Mouse (Mus musculus) c-Kit-positive CD71-positive TER-119-negative erythroid progenitor cells, embryonic 14.5 days (primary cell): ENCODE measurements around the gene Tgfbr2.

Source experiments
- DNase-seq: peaks from one replicate; pipeline ENCODE4 v3.0.0-alpha.2; 2013; ENCODE audit warnings: low read depth

The Tgfbr2 gene

DNA sequence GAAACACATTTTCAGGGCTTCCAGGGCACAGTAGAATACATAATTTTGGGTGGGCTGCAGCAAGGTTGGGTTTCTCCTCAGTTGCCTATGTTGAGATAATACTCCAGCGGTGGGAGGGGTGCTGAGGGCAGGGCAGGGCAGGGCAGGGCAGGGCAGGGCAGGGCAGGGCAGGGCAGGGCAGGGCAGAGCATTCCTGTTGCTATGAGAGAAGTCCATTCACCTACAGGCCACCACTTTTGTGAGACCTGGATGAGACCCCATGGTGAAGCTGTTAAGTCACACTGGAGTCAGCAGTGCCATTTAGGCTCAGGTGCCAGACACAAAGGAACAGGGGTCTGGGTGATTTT, 18.3 kb upstream of the Tgfbr2 start:
- DNase-seq = no peak

DNA sequence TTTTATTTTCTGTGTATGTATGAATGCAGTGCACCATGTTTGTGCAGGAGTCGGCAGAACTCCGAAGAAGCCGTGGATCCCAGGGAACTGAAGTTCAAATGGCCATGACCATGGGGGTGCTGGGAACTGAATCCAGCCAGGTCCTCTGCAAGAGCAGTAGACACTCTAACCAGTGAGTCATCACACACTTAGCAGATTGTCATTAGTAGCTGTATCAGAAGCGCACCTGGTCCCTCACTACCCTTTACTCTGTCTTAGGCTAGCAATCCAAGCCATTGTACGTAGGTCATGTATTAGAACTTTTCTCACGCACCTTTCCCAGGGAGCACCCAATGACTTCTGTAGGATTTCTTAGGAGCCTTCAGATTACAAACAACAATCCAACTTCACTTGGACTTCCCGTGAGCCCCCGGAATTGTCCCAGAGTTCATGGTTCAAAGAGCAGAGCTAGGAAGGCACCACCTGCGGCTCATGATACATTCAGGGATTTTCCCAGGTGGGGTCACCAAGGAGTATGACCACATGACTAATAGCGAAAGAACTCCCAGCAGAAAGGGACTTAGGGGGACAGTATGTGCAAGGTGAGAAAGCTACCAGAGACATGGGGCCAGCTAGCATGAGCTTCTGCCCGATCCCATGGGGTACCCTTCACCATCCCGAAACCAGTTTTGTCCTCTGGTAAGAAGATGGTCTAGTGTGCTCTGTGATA, 17.8 kb upstream of the Tgfbr2 start:
- no peak for DNase-seq

DNA sequence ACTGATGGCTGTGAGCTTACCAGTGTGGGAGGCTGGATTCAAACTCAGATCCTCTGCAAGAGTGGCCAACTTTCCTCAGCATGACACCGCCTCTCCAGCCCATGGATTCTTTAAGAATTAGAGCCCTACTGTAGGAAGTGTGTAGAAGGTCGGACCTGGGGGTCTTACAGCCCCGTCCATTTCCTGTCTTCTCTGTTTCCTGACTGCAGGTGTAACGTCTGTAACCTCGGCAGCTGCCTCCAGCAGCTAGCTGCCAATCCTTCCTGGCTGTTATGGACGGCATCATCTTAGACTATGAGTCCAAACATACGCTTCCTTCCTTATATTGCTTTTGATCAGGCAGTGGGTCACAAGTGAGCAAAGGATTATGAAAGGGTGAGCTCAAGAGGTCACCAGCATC, 17.1 kb upstream of the Tgfbr2 start:
- no peak for DNase-seq

DNA sequence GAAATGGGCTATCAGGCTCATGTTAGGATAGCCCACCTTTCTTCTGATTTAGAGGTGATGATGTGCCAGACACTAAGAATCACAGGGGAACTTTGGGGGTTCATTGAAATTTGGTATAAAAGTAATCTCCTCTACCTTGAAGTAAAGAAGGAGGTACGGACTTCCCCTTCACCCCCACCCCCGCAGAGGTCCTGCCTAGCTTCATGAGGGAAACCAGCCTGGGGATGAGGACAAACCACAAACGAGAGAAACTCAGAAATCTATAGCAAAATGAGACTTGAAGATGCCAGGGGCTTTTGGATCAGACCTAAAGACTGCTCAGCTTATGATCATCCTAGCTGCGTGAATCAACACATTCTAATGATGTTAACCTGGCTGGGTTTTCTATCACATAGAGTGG, 14.7 kb upstream of the Tgfbr2 start:
- DNase-seq = no peak

DNA sequence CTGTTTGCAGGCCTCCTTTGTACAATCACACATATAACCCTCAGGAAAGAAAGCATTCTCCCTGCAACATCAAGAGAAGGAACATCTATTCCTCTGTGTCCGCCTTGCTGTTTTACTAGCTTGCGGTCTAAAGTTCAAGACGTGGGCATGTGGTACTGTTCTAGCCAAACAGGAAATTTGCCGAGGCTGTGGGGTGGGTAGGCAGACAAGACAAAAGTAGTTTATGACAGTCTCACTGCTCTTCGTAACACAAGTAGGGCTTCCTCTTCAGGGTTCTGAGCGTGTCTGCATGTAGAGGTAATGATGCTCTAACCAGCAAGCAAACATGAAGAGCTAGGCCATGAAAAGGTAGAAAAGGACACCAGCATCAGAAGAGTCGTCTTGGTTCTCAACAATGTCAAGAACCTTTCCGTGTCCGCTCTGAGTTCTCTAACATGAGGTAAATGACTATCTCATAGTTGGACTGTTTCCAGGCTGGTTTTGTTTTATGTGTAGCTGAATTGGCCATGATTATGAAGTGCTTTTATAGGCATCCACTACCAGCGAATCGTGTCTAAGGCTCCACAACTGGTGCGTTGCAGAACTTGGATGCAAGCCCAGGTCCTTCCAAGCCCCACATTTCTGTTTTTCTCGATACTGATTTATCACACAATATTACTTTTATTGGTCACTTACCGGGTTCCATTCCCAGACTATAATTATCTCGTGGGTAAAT, 13.9 kb upstream of the Tgfbr2 start:
- DNase-seq = no peak

DNA sequence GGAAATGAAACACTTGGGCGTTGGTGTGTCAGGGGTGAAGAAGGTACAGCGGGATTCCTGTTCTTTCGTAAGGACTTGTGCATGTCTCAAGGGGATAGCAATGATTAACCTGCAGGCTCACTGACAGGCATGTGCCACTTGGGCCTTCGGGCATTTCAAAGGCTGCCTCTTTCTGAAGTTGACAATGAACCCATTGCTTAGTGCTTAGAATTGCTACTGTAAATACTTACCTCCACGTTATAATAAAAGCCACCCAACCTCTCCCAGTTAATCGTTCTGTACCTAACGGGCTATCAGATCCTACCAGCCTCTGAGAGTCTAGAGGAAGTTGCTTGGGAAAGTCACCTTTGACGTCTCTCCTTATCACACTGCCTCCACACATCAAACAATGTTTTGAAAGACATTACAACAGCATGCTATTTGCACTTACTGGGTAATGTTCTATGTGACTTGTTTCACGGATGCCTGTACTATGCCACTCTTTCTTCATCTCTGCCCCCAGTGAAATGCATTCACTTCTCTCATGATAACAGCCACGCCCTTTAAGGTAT, 12.1 kb upstream of the Tgfbr2 start:
- no peak for DNase-seq

DNA sequence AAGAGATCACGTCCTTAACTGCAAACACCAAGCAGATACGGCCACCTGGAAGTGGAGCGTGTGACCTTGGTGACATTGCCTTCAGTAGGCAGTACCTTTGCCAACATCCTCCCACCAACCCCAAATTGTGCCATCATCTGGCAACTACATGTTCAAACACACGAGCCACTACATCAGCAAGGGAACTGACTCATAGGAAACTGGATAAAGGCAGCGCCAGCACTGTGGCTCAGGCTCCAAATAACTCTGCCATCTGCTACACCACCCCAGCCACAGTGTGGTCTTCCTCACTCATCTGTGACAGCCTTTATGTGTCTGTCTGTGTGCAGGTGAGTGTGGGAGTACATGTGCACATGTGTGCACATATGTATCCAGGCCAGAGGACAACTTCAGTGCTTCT, 9.7 kb upstream of the Tgfbr2 start:
- no peak for DNase-seq

DNA sequence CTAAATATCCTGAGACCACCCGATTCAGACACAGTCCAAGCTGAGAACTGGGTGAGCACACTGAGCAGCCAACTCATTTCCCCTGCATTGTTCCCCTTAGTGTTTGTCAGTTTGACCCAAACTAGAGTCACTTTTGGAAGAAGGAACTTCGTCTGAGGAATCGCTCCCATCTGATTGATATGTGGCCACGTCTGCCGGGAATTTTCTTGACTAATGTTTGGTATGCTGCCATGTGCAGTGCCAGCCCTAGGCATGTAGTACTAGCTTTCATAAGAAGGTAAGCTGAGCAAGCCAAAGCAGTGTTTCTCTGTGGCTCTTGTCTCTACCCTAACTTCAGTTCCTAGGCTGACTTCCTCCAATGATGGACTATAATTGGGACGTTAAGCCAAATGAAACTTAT, 7.9 kb upstream of the Tgfbr2 start:
- no peak for DNase-seq

DNA sequence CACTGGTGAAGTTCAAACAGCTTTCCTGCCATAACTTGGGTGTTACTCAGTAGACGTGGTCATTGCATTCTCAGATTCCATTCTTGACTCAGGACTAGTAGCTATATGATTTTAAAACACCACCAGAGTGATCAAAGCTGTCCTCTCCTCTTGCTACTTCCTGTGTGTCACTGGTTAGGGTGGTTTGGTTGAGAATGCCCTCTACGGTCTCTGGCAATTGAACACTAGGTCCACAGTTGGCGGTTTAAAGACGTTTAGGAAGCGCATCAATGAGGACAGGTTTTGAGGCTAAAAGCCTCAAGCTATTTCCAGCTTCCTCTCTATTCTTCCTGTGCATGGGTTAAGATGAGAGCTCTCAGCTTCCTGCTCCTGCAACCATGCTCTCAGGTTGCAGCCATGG, 6.4 kb upstream of the Tgfbr2 start:
- DNase-seq = no peak

DNA sequence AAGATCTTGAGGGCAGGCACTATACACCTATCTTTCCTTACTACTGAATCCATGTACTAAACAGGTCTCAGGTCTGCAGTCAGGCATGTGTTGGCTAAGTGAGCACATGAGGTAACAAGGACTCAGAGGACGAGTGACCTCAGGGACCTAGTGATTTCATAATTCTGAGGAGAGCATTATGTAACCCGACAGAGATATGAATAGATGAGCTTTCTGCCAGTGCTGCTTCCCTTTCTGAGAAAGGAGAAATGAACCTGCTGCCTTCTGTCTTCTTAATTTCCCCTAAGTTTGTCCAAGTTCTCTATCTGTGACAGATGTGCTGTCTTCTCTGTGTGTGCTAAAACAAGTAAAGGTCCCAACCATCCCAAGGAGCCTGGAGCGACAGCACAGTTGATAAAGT, 3.0 kb upstream of the Tgfbr2 start:
- no peak for DNase-seq

DNA sequence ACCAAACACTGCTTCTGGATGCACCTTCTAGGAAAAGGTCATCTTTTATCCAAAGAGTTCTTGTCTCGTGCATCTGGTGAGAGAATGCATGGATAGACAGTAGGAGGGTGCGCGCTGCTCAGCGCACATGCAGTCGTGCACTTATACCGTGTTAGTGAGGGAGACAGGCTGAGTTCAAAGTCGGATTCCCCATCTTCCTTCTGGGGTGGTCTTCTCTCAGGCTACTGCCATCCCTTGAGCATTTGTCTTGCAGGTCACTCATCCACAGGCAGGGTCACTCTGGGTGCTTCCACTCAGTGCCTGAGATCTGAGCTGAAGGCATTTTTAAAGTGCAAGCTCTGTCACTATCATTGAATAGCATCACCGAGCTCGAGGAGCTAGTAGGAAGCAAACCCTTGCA, 1.9 kb upstream of the Tgfbr2 start:
- DNase-seq = no peak

DNA sequence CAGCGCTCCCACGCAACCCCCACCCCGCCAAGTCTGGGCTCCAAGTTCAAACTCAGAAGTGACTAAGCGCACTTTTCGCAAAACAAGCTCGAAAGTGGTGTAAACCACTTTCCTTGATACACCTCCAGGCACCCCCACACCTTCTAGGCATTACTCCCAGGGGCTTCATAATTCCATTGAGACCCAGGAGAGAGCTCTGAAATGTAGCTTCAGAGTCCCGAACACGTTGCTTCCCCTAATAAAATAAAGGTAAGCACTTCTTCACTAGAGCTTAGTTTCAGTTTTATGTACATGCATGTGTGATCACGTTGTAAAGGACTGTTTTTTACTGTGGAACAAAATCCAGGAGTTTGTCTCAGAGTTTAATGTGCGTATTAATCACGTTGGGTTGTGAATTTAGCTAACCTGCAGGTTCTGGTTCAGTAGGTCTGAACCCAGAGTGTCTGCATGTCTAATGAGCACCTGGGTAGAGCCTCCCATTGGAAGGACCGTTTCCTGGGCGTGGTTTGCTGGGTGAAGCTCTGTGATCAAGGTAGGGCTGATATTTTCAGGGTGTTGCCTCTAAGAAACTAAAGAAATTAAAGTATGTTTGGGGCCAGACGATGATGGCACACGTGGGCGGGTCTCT, 442 bp upstream of the Tgfbr2 start:
- peak; percentile 71 for DNase-seq

DNA sequence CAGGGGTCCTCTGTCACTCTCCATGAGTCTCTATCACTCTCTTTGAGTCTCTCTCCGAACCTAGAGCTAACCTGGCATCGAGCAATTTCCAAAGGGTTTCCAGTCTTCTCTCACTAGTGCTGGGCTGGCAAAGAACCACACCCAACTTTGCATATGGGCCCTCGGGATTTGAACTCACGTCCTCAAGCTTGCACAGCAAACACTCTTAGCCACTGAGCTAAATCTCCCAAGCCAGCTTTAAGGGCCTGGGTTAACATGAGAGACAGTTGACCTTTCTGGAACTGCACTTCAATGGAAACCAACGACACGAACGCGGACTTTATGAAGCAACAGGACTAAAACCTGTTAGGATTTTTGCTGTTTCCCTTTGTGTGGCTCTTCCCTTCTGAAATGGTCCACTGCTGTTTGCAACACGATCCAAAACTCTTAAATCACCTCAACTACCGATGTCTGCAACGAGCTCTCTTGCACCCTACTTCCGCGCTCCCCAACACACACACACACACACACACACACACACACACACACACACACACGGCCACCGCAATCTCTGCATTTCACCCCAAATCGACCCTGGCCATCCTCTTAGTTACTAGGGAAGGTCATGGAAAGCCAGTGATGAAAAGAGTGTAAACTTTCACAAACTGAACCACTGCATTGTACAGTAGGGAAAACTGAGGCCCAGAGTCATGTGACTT, 1.5 kb downstream of the Tgfbr2 start:
- DNase-seq = no peak

DNA sequence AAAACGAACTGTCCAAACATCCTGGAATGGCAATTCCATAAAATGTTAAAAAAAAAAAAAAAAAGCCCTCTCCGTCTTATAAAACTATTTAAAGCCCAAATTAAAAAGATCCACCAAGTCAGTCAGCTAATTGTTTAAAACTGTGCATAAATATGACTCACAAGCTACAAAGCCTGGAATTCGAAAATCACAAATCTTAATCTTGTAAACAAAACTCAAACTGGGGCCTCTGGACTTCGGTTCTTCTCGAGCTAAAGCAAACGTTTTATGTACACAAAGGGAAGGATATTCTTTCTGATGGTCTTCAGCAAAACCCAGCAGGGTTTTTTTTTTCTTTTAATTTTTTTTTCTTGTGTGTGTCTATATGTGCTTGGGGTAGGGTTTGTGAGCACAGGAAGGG, 2.1 kb downstream of the Tgfbr2 start:
- DNase-seq = no peak

DNA sequence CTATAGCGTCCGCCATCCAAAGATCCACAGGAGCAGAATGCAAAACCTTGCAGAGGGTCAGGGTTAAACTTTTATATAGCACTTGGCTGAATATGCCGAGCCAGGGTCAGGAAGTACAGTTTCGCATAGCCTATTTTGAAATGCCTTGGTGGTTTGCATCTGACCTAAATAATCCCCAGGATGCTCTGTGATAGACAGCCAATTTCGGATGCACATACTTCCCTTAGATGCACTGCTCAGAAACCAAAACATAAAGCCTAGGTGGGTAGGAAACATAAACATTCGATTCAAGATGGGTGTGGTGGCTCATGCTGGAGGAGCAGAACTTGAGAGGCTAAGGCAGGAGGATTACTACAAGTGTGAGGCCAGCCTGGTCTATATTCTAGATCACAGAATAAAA, 6.1 kb downstream of the Tgfbr2 start:
- no peak for DNase-seq

DNA sequence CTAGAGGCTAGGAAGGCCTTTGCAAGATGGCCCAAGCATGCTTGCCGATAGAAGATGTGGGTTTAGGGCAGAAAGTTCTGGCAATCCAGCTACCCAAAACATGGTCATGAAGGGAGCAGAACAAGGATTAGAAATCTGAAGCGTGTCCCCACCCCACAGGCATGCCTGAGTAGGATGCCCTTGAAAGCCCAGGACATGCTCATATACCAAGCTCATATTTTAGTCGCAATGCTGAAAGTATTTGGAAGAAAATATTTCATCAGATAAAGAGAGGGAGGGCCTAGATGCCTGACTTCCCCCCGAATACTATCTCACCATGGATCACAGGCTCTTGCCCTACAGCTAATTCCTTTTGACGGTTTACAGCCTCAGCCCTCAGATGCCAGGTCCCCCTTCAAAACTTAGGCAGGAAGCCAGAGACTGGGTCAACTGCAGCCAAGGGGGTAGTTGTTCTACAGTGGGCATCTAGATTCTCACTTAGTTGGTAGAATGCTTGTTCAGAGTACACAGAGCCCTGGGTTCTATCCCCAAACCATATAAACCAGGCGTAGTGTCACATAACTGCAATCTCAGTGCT, 7.8 kb downstream of the Tgfbr2 start:
- DNase-seq = no peak

DNA sequence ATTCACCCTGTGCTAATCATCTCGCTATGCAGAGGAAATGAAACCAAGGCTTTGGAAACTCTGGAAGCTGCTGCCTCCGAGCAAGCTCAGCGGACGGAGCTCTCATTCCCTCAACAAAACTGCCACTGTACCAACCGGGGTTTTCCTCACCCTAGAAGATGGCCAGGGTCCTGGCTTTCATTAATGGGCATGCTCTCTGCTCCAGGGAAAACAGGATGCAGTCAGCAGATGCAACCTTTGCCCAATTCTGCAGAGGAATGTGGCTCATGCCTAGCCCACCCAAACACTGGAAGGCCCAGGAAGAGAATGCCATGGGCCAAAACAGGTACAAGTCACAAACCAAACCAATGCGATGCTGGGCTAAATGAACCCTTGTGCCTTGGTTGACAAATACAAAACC, 8.8 kb downstream of the Tgfbr2 start:
- no peak for DNase-seq

DNA sequence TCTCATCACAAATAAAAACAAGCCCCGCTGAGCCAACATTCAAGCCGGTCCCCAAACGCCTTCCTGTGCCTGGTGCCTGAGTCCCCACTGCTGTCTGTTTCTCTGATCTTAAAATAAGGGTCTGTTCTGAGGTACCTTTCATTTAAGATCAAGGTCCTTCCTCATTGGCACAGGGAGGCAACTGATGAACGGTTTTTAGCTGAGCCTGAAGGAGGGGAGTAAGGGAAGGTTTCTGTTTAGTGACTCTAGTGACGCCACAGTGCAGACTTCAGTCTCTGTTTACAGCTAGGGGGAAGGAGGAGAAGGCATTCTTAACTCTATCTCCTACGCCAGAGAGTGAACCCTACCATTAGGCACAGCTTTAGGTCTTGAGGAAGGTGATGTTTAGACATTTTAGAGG, 11.3 kb downstream of the Tgfbr2 start:
- no peak for DNase-seq

DNA sequence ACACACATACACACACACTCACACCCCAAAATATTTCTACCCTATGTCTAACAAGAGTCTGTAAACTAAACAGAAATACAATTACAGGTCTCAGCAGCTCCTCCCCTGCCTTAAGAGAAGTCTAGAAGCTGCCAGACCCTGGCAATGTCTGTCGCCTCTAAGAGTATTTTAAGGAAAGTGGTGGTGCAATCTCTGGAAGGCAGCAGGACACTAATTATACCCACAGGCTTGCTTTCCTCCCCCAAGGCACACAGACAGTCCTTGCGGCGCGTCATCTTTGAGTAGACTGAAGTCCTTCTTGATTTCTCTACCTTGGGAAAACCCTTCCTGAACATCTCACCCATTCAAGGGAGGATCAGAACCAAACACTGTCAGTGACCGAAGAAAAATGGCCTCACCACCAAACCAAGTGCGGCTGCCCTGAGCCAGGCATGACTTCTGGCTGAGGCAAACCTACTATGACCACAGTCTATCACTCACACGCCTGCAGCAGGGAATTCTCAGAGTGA, 12.2 kb downstream of the Tgfbr2 start:
- DNase-seq = no peak

DNA sequence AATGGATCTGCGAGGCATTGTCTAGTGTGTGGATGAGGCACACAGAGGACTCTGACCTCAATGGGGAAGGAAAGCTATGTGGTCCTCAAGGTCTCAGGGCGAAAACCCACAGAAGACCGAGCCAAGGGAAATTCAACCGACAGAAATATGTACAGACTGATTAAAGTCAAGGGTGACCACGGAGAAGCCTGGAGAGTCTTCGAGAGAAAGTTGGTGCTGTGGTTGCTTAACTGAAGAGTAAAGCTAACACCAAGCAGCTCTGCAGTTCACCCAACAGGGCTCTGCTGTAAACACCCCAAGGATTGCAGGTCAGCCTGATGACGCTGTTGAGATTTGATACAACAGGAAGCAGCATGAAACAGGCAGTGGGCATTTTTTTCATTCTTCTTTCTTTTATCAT, 14.3 kb downstream of the Tgfbr2 start:
- DNase-seq = no peak

DNA sequence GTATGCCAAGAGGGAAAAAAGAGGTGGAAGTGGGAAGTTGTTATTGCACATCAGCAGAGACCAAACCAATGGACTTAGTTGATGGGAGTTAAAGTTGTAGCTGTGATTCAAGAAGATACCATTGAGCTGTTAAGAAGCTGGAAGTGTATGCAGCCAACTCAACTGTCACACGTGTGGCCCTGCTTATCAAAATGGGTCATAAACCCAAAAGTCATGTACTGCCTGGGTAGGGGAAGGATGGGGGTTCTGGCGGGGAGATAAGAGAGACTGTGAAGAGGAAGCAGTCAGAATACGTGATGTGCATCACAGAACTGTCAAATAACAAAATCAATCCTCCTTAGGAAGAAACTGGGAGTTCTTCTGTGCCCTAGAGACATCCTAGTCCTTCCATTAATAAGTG, 15.1 kb downstream of the Tgfbr2 start:
- DNase-seq = no peak

DNA sequence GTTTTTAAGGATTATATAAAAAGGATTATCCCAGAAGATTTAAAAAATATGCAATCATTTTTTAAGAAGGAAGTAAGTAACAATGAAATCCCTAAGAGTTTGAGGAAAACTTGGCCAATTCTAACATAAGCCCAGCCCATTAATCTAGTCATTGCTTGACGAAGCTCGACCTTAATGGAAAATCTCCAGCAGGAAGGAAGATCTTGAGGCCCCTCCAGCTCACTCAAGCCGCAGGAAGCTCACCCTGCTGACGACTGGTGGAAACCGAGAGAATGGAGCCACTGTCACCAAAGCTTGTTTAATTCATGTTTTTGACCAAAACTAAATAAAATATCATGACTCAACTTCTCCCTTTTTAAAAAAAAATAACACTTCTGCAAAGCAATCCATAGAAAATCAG, 18.7 kb downstream of the Tgfbr2 start:
- DNase-seq = no peak
